Mouse (Mus musculus) liver, postnatal 0 days (tissue): ENCODE measurements at regions not wholly inside any gene's neighbourhood (a gene's known extent, or its start where the extent isn't known, plus 50 kb on each side); places are given as distances from the start of the nearest gene placed in this dataset.

ENCODE experiments used
- CTCF ChIP-seq: sonication (generic); IDR thresholded peaks from 2 replicates; pipeline ENCODE4 v1.5.1; 2016; ENCODE audit warnings: antibody characterized with exemption, low read depth
- EP300 ChIP-seq: IDR thresholded peaks from 2 replicates; pipeline ENCODE4 v1.6.1; 2016; ENCODE audit warnings: antibody characterized with exemption, low read depth, mild to moderate bottlenecking

GRCm38 (mm10) chr15:11489116-11489515 is 89.7 kb upstream of the Tars start:
- TF ChIP-seq CTCF (no peak), EP300 (no peak)
